Mouse (Mus musculus) intestine, embryonic 15.5 days (tissue): ENCODE measurements around the gene Zfp473. TPM values are rescaled to one million over a fixed set of nuclear protein-coding genes. Genes with fewer than 3 reads are reported as not detected.
"Not testable (repeated sequence)": the region's sequence is repeated elsewhere in the genome, so short reads cannot be mapped to it uniquely, and the experiment has no call there.

Experiments used
- ATAC-seq: fragments of 200-750 bp; cut with Nextera tagmentation; 2 replicates; pipeline ENCODE4 v1.8.0; 2017; ENCODE audit warnings: moderate TSS enrichment, moderate library complexity
- H3K27ac ChIP-seq: fragments of 300-500 bp; sonication (generic); 2 replicates; pipeline ENCODE4 v1.5.1; 2015; ENCODE audit warnings: mild to moderate bottlenecking, inconsistent platforms
- H3K27me3 ChIP-seq: fragments of 300-500 bp; sonication (generic); replicated peaks from 2 replicates; pipeline ENCODE4 v1.6.1; 2015; ENCODE audit warnings: inconsistent platforms
- H3K36me3 ChIP-seq: fragments of 300-500 bp; sonication (generic); 2 replicates; pipeline ENCODE4 v1.6.1; 2015; ENCODE audit warnings: inconsistent platforms
- H3K4me1 ChIP-seq: fragments of 300-500 bp; sonication (generic); replicated peaks from 2 replicates; pipeline ENCODE4 v1.6.1; 2015; ENCODE audit warnings: inconsistent platforms
- H3K4me2 ChIP-seq: fragments of 300-500 bp; sonication (generic); replicated peaks from 2 replicates; pipeline ENCODE4 v1.6.1; 2015; ENCODE audit warnings: mild to moderate bottlenecking, inconsistent platforms
- H3K4me3 ChIP-seq: fragments of 300-500 bp; sonication (generic); replicated peaks from 2 replicates; pipeline ENCODE4 v1.5.1; 2015; ENCODE audit warnings: inconsistent platforms
- H3K9ac ChIP-seq: fragments of 300-500 bp; sonication (generic); 2 replicates; pipeline ENCODE4 v1.6.1; 2015; ENCODE audit warnings: inconsistent platforms
- H3K9me3 ChIP-seq: fragments of 300-500 bp; sonication (generic); 2 replicates; pipeline ENCODE4 v1.6.1; 2016; ENCODE audit warnings: inconsistent platforms
- WGBS: fragments of 180-500 bp; shearing (Covaris S2); methylation state at CpG from one replicate; pipeline ENCODE4 v1.1.7; 2015; 5-methylcytosine and 5-hydroxymethylcytosine counted together
- polyA plus RNA-seq: library from polyadenylated mRNA; unstranded; fragments of >200 nt; fragmentation: Nextera tagmentation; extraction: Ambion mirVana; gene quantifications from 2 replicates; pipeline ENCODE4 v1.2.1, GENCODE M21; 2015

Zfp473 gene
- polyA plus RNA-seq, 1 experiment from 2014 or later: 2.5 TPM

DNA sequence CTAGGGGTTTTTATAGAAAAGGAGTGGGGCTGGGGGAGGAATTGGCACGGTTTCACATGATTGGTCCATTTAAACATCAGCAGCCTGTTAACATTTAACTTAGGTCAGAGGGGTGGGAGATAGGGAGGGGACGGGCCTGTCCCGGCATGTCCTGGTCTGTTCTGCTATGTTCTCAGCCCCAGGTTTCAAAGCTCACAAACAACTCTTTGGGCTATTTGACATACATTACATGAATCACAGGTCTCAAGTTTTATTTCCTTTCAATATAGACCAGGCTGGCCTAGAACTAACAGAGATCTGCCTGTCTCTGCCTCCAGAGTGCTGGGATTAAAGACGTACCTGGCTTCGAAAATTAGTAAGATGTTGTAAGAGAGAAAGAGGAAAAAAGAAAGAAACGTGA, 42.8 kb downstream of the Zfp473 start:
- not testable (repeated sequence) for H3K4me1 ChIP-seq, H3K9me3 ChIP-seq, H3K27me3 ChIP-seq, H3K4me3 ChIP-seq, H3K4me2 ChIP-seq, H3K36me3 ChIP-seq, H3K27ac ChIP-seq, H3K9ac ChIP-seq, ATAC-seq
- 85% methylated on average over 6 of the region's 6 CpGs for WGBS

DNA sequence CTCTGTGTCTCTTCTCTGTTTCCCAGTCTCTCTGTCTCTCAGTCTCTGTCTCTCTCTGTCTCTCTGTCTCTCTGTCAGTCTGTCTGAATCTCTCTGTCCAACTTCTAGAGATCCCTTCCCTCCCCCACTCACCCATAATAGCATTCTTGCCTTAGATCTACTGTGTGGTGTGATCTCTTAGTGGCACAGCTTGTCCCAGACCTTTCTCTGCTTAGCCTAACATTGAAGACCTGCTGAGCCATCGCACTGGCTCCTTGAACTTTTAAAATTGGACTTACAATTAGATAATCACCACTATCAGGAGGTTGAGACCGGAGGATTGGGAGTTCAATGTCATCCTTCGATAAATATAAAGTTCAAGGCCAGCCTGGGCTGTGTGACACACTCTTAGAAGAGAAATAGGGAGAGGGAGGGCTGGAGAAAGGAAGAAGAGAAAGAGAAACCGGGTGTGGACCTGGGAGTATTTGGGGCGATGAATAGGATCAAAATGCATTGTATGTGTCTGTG, 43.6 kb downstream of the Zfp473 start:
- Histone ChIP-seq H3K9me3 (no peaks in the 10 kb centered on the region; the same call in 1 of the 2 replicates), H3K27me3 (no peaks in the 10 kb centered on the region), H3K36me3 (no peaks in the 10 kb centered on the region), H3K27ac (no peak overlapping the region), H3K4me1 (no peaks in the 10 kb centered on the region), H3K4me3 (no peak overlapping the region), H3K9ac (no peak overlapping the region), H3K4me2 (no peak overlapping the region)
- 86% methylated on average over 5 of the region's 5 CpGs for WGBS
- no peak for ATAC-seq

DNA sequence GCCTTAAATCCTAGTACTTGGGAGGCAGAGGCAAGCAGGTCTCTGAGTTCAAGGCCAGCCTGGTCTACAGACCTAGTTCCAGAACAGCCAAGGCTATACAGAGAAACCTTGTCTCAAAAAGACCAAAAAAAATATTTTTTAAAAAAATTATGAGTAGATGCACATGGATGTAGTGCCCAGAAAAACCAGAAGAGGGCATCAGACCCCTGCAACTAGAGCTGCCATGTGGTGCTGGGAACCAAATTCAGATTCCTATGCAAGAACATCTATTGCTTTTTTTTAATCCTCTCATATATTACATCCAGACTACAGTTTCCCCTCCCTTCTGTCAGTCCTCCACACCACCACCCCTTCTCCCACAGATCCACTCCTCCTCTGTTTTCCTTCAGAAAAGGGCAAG, 44.5 kb downstream of the Zfp473 start:
- no peak overlapping the region for H3K27ac ChIP-seq
- H3K4me1 ChIP-seq: no peaks in the 10 kb centered on the region
- no peak overlapping the region for H3K4me3 ChIP-seq
- no peaks in the 10 kb centered on the region for H3K27me3 ChIP-seq
- no peaks in the 10 kb centered on the region for H3K36me3 ChIP-seq
- no peak for ATAC-seq
- no peaks in the 10 kb centered on the region; the same call in 1 of the 2 replicates for H3K9me3 ChIP-seq
- H3K4me2 ChIP-seq: no peak overlapping the region
- H3K9ac ChIP-seq: no peak overlapping the region

DNA sequence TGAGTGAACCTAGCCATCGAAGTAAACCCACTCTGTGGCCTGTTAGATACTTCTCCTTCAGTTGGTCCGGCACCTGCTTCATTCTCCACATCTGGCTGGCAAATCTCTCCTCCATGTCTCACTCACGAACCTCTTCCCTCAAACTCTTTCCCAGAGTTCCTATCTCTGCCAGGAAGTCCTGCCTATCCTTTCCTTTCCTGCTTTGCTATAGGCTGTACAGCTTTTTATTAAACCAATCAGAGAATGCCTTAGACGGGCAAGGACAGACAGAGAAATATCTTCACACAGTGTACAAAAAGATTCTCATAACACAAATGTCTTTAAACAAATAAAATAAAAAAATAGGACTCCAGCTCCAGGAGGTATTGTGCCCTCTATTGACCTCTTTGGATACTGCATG, 45.8 kb downstream of the Zfp473 start:
- WGBS: 89% methylated on average over 4 of the region's 4 CpGs
- no peaks in the 10 kb centered on the region for H3K36me3 ChIP-seq
- ATAC-seq: no peak

DNA sequence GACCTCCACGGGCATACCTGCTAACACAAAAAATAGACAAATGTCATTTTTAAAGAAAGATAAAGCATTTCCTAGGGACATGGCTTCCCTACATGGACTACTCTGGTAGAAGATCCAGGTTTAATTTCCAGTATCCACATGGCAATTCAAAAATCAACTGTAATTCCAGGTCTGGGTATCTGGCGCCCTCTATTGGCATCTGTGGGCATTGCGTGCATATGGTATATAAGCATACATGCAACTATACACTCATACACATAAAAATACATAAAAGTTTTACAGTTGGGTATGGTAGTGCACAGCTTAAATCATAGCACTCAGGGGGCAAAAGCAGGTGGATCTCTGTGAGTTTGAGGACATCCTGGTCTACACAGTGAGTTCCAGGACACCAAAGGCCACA, 46.5 kb downstream of the Zfp473 start:
- Histone ChIP-seq H3K4me3 (no peak overlapping the region), H3K9ac (no peak overlapping the region), H3K4me1 (no peaks in the 10 kb centered on the region), H3K27ac (no peak overlapping the region), H3K4me2 (no peak overlapping the region), H3K27me3 (no peaks in the 10 kb centered on the region), H3K9me3 (no peaks in the 10 kb centered on the region; the same call in 1 of the 2 replicates), H3K36me3 (no peaks in the 10 kb centered on the region)
- no peak for ATAC-seq
- 58% methylated on average over 3 of the region's 3 CpGs for WGBS

More for the DNA sequence above, 45.8 kb downstream of the Zfp473 start:
- Histone ChIP-seq H3K9ac (no peak overlapping the region), H3K27ac (no peak overlapping the region), H3K4me2 (no peak overlapping the region), H3K27me3 (no peaks in the 10 kb centered on the region), H3K4me3 (no peak overlapping the region), H3K9me3 (no peaks in the 10 kb centered on the region; the same call in 1 of the 2 replicates), H3K4me1 (no peaks in the 10 kb centered on the region)

- ATAC-seq: no peak
- Histone ChIP-seq H3K27me3 (no peaks in the 10 kb centered on the region), H3K9me3 (no peaks in the 10 kb centered on the region; the same call in 1 of the 2 replicates), H3K36me3 (no peaks in the 10 kb centered on the region), H3K4me3 (no peak overlapping the region), H3K4me1 (no peaks in the 10 kb centered on the region), H3K27ac (no peak overlapping the region), H3K4me2 (no peak overlapping the region), H3K9ac (no peak overlapping the region)
- WGBS: 78% methylated on average over 8 of the region's 8 CpGs
Observed at GRCm38 (mm10) chr7:44702985-44703384, 47.9 kb downstream of the Zfp473 start.

- WGBS: 9% methylated on average over 6 of the region's 6 CpGs
- Histone ChIP-seq H3K9me3 (no peaks in the 10 kb centered on the region; the same call in 1 of the 2 replicates), H3K4me2 (no peak overlapping the region), H3K27ac (no peak overlapping the region), H3K4me1 (peaks cover 8% of the 10 kb centered on the region), H3K36me3 (no peaks in the 10 kb centered on the region), H3K27me3 (no peaks in the 10 kb centered on the region), H3K4me3 (no peak overlapping the region), H3K9ac (no peak overlapping the region)
- ATAC-seq: peak; percentile 66
Observed at GRCm38 (mm10) chr7:44701921-44702320, 48.9 kb downstream of the Zfp473 start.

- no peaks in the 10 kb centered on the region for H3K9me3 ChIP-seq
- H3K4me1 ChIP-seq: peaks cover 11% of the 10 kb centered on the region
- no peak for ATAC-seq
- no peak overlapping the region for H3K4me3 ChIP-seq
- no peak overlapping the region for H3K9ac ChIP-seq
- no peaks in the 10 kb centered on the region for H3K36me3 ChIP-seq
- H3K27ac ChIP-seq: no peak overlapping the region
- no peak overlapping the region for H3K4me2 ChIP-seq
- 58% methylated on average over 7 of the region's 7 CpGs for WGBS
- no peaks in the 10 kb centered on the region for H3K27me3 ChIP-seq
Observed at GRCm38 (mm10) chr7:44697980-44698379, 52.9 kb downstream of the Zfp473 start.

DNA sequence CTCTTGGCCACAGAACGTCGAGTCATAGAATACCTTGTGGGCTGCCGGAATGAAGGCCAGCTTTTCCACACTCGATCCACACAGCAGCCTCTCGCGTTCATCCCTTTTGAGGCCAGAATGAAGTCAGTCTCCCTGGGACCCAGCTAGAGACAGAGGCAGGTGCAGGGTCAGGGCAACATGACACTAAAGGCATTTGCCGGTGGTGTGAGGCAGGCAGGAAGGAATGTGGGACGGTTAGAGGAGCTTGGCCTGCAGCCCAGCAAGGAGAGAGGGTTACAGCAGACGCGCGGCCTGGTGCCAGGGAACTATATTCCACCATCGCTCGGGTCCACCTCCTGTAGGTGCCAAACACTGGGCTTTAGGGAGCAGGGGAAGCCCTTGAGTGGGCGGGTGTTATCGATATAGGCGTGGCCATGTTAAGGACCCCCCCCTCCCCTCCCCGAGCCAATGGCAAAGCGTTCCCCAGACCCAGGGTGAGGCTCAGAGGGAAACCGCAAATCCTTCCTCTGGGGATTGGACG, 53.6 kb downstream of the Zfp473 start:
- H3K4me1 ChIP-seq: peaks cover 11% of the 10 kb centered on the region
- no peaks in the 10 kb centered on the region for H3K36me3 ChIP-seq
- no peaks in the 10 kb centered on the region for H3K27me3 ChIP-seq
- no peak overlapping the region for H3K27ac ChIP-seq
- H3K9ac ChIP-seq: no peak overlapping the region
- ATAC-seq: 0 out of 2 replicates have a peak, but pooled peaks have one; percentile 6
- no peak overlapping the region for H3K4me3 ChIP-seq
- no peaks in the 10 kb centered on the region for H3K9me3 ChIP-seq
- WGBS: 17% methylated on average over 20 of the region's 20 CpGs
- peak overlapping the region; percentile 5; the same call in 1 of the 2 replicates for H3K4me2 ChIP-seq

DNA sequence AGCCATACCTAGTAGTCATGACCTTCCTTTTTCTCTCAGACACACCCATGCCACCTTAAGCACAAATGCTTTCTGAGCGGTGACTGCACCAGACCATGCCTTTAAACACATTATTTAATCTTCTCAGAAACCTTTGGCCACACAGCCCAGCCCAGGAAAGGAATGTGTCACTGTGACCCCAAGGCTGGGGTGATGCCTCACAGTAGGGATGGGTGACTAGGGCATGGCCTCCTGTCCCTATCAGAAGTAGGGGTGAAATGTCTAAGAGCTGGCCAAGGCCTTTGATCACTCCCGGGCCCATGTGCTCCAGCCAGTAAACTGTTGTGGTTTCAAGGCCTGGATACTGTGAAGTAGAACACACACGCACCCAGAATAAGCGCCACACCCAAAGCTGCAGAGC, 55.6 kb downstream of the Zfp473 start:
- Histone ChIP-seq H3K4me3 (no peak overlapping the region), H3K27ac (peak overlapping the region; percentile 85), H3K4me2 (no peak overlapping the region), H3K27me3 (no peaks in the 10 kb centered on the region), H3K4me1 (peaks cover 11% of the 10 kb centered on the region), H3K9me3 (no peaks in the 10 kb centered on the region), H3K36me3 (no peaks in the 10 kb centered on the region), H3K9ac (no peak overlapping the region)
- peak; percentile 76 for ATAC-seq
- 69% methylated on average over 4 of the region's 4 CpGs for WGBS

DNA sequence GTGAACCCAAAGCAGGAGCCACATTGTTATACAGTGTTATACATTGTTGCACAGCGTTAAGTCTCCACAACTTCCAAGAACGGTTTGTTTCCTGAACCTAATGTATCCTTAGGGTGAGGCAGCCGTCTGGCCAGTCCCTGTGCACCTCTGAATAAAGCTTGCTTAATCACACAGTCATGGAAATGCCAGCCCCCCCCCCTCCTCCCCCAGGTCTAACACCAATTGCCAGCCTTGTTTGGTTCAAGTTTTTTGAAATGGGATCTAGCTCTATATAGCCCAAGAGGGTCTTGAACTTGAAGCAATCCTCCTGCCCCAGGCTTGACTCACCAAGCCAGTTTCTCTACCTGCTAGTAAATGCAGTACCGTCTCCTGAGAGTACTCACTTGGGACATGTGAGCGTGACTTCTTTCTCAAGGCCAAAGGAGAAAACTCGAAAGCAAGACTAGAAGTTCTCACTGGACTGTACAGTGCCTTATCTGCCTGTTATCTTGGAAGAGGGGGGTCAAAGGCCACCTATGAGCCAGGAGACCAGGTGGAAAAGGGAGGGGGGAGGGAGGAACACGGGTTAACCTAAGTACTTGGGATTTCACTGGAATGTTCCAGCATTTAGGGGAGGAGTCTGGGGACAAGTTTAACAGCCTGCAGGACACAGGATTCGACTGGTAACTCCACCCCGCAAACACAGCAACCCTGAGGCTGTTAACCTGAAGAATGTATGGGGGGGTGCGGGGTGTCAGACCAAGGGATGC, 57.2 kb downstream of the Zfp473 start:
- WGBS: 54% methylated on average over 10 of the region's 10 CpGs
- H3K4me2 ChIP-seq: no peak overlapping the region
- no peaks in the 10 kb centered on the region for H3K36me3 ChIP-seq
- peak; percentile 80 for ATAC-seq
- peaks cover 11% of the 10 kb centered on the region for H3K4me1 ChIP-seq
- no peak overlapping the region for H3K9ac ChIP-seq
- no peaks in the 10 kb centered on the region for H3K27me3 ChIP-seq
- peak overlapping the region; percentile 76 for H3K27ac ChIP-seq
- no peaks in the 10 kb centered on the region for H3K9me3 ChIP-seq
- H3K4me3 ChIP-seq: no peak overlapping the region

DNA sequence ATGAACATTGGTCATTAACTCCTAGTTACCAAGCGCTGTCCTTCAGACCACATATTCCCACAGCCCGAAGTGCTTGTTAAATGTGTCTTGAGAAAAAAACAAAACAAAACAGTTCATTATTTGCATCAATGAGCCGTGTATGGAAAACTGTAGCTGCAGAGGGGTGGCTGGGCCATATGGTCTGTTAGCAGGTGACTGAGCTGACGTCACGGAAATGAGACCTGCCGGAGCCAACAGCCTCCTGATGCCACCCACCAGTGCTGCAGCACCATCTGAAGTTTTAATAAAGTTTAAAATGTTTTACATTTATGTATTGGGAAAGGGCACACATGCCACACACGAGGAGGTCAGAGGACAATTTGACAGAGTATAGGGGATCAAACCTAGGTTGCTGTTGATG, 61.5 kb downstream of the Zfp473 start:
- no peaks in the 10 kb centered on the region for H3K36me3 ChIP-seq
- WGBS: 88% methylated on average over 7 of the region's 7 CpGs
- no peak for ATAC-seq
- no peaks in the 10 kb centered on the region for H3K27me3 ChIP-seq
- H3K9me3 ChIP-seq: no peaks in the 10 kb centered on the region
- H3K4me1 ChIP-seq: peaks cover 7% of the 10 kb centered on the region; the same call in 1 of the 2 replicates
- H3K4me3 ChIP-seq: no peak overlapping the region
- no peak overlapping the region for H3K27ac ChIP-seq
- H3K4me2 ChIP-seq: no peak overlapping the region
- no peak overlapping the region for H3K9ac ChIP-seq

DNA sequence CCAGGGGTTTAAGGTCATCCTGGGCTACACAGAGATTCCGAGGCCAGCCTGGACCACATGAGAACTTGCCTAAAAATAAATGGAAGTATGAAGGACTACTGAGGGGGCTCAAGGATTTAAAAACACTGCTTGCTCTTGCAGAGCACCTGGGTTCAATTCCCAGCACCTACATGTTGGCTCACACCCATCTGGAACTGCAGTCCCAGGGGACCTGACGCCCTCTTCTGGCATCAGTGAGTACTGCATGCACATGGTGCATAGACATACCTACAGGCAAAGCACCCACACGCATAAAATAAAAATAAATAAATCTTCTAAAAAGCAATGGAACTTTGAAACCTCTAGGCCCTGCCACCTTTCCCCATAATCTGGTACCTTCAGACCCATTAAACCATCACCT, 62.0 kb downstream of the Zfp473 start:
- H3K27ac ChIP-seq: no peak overlapping the region
- H3K9me3 ChIP-seq: no peaks in the 10 kb centered on the region
- peaks cover 7% of the 10 kb centered on the region; the same call in 1 of the 2 replicates for H3K4me1 ChIP-seq
- no peak overlapping the region for H3K4me3 ChIP-seq
- H3K9ac ChIP-seq: no peak overlapping the region
- no peak overlapping the region for H3K4me2 ChIP-seq
- no peak for ATAC-seq
- 67% methylated on average over 3 of the region's 3 CpGs for WGBS
- H3K27me3 ChIP-seq: no peaks in the 10 kb centered on the region
- H3K36me3 ChIP-seq: no peaks in the 10 kb centered on the region
